Mouse (Mus musculus): ENCODE results near the gene Raly.

DNA sequence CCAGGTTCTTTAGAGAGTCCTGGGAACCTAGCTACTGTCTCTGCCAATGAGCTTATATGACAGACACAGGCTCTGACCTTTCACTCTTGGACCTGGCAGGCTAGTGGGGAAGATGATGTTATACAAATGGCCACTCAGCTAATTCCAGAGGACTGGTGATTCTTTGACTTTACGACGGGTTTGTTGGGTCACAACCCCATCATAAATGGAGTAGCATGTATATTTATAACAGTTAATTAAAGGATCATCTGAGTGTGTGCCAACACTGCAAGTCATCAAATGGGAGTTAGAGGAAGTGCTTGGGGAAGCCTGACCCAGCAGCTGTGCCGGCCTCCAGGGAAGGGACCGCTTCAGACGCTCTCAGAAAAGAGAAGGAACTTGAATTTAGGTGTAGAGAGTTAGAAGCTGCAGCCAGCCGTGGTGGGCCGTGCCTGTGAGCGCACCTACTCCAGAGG is 25.3 kb upstream of the Raly start:
- no peak for TF ChIP-seq POLR2A (IDR thresholded peaks at IDR 0.05; ENCODE audit: low read depth, low read length)
- no peak for TF ChIP-seq CTCF (IDR thresholded peaks at IDR 0.05; ENCODE audit: extremely low read depth, insufficient read length, insufficient replicate concordance, low read depth, low read length)
